Mouse (Mus musculus) lung, postnatal 0 days (tissue): ENCODE results near the gene Diaph3.

ENCODE experiments used
- CTCF ChIP-seq: IDR thresholded peaks from 2 replicates; pipeline ENCODE4 v1.5.1; 2016; ENCODE audit warnings: antibody characterized with exemption, mild to moderate bottlenecking
- EP300 ChIP-seq: IDR thresholded peaks from 2 replicates; pipeline ENCODE4 v1.6.1; 2016; ENCODE audit warnings: antibody characterized with exemption, mild to moderate bottlenecking, control low read depth

- no peak for TF ChIP-seq CTCF
- TF ChIP-seq EP300 = no peak
These were observed 505.4 kb downstream of the Diaph3 start for GRCm38 (mm10) chr14:86635594-86636140.
